Comparison of ENCODE assay signal across 10 mouse cellular contexts in the genomic region with DNA sequence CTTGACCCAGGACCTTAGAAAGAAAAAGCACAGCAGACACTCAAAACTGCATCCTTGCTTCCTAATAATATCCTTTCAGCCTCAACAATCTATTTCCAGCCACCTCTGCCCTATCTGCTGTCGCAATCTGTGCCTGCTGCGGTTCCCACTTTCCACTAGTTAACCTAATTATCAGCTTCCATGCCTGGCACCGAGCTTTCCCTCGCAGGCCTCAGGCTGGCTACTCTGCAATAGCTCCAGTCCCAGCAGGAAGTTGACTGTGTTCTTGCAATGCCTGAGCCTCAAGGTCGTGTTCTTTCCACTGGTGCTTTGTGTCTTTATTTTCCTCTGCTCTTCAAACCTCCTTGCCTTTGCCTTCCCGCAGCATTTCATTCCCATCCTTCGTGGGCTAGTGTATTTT. TPM values are rescaled to one million over a fixed set of nuclear protein-coding genes. Genes with fewer than 3 reads are reported as not detected.
DNase-seq lines count a peak whose midpoint lies in the region; ATAC-seq and TF ChIP-seq lines count a peak whose summit lies in the region.
"Had no signal": no experiment of that assay in that cellular context is flagged by ENCODE, and none has a peak within 500 bp of the region (broad histone marks: within the 10 kb centered on the region; RNA-seq: fewer than 3 reads in every experiment).

No protein-coding gene starts in this region.

- no peaks in the 10 kb centered on the region for H3K36me3 ChIP-seq in kidney, embryonic 16.5 days (ENCODE audit: insufficient read depth, low read length)
- no peaks in the 10 kb centered on the region for H3K36me3 ChIP-seq in limb, embryonic 10.5 days
- H3K36me3 ChIP-seq: neural tube, embryonic 13.5 days had no signal

- H3K4me1 ChIP-seq in kidney, embryonic 16.5 days (ENCODE audit: insufficient read depth, low read length), result peaks cover 4% of the 10 kb centered on the region; the same call in 1 of the 2 replicates
- peaks cover 17% of the 10 kb centered on the region for H3K4me1 ChIP-seq in bone marrow macrophage, adult 2 months (ENCODE audit: control insufficient read depth, insufficient read depth, low read length)
- H3K4me1 ChIP-seq in limb, embryonic 10.5 days, result peaks cover 24% of the 10 kb centered on the region
- H3K4me1 ChIP-seq: neural tube, embryonic 13.5 days had no signal

- ATAC-seq in kidney, embryonic 16.5 days (ENCODE audit: low FRiP score, low TSS enrichment), result no peak

- H3K4me2 ChIP-seq in kidney, embryonic 16.5 days (replicated peaks; ENCODE audit: low read depth, low read length), result no peak overlapping the region
- H3K4me2 ChIP-seq: neural tube, embryonic 13.5 days had no signal

- H3K27me3 ChIP-seq in kidney, embryonic 16.5 days (ENCODE audit: insufficient read depth, low read length), result no peaks in the 10 kb centered on the region
- H3K27me3 ChIP-seq in limb, embryonic 10.5 days (ENCODE audit: low read depth, poor library complexity, severe bottlenecking), result no peaks in the 10 kb centered on the region
- H3K27me3 ChIP-seq: megakaryocyte, embryonic 14.5 days; neural tube, embryonic 13.5 days had no signal

- peak; percentile 66 for DNase-seq in kidney, adult 11 months
- DNase-seq in cerebellum, postnatal 25 days, result peak; percentile 42 to 58
- no peak for DNase-seq in limb, embryonic 10.5 days (ENCODE audit: low spot score)
- DNase-seq in embryo, embryonic 10 days (ENCODE audit: low spot score), result no peak
- no peak for DNase-seq in spleen, adult 18-20 months
- DNase-seq: thymus, postnatal 36 days had no signal

- H3K27ac ChIP-seq in kidney, embryonic 16.5 days (ENCODE audit: low read length), result no peak overlapping the region
- H3K27ac ChIP-seq in bone marrow macrophage, adult 2 months (ENCODE audit: insufficient read depth, low read depth, low read length), result peak overlapping the region; percentile 24
- peak overlapping the region; percentile 30; the same call in 1 of the 2 replicates for H3K27ac ChIP-seq in limb, embryonic 10.5 days
- H3K27ac ChIP-seq: neural tube, embryonic 13.5 days had no signal

- 75% methylated on average over 7 of the region's 7 CpGs for WGBS in kidney, embryonic 16.5 days
- 71% methylated on average over 7 of the region's 7 CpGs for WGBS in limb, embryonic 10.5 days

- H3K9me3 ChIP-seq in kidney, embryonic 16.5 days (ENCODE audit: low read length), result peaks cover 5% of the 10 kb centered on the region; the same call in 1 of the 2 replicates
- H3K9me3 ChIP-seq in limb, embryonic 10.5 days (replicated peaks), result no peaks in the 10 kb centered on the region
- H3K9me3 ChIP-seq: neural tube, embryonic 13.5 days had no signal

- no peak overlapping the region for H3K4me3 ChIP-seq in kidney, embryonic 16.5 days (ENCODE audit: low read length)
- H3K4me3 ChIP-seq in bone marrow macrophage, adult 2 months (ENCODE audit: insufficient read depth, low read length), result no peak overlapping the region
- H3K4me3 ChIP-seq in limb, embryonic 10.5 days, result no peak overlapping the region
- H3K4me3 ChIP-seq: megakaryocyte, embryonic 14.5 days; neural tube, embryonic 13.5 days had no signal

- no peak overlapping the region for H3K9ac ChIP-seq in kidney, embryonic 16.5 days (replicated peaks; ENCODE audit: low read length)
- H3K9ac ChIP-seq: neural tube, embryonic 13.5 days had no signal

- TF ChIP-seq CTCF in bone marrow macrophage, adult 2 months (IDR thresholded peaks at IDR 0.05; ENCODE audit: low read depth, low read length), result no peak

- TF ChIP-seq POLR2A in bone marrow macrophage, adult 2 months (IDR thresholded peaks at IDR 0.05; ENCODE audit: borderline replicate concordance, low read depth, low read length), result no peak

RNA-seq across cellular contexts. Expression of a gene that starts 22.9 kb away (rescaled TPM):
- 22.0 and 23.0 TPM in 2 replicates for polyA plus RNA-seq in kidney, embryonic 16.5 days (2015; fragmentation: Nextera tagmentation; extraction: Ambion mirVana)
- 17.2 and 18.4 TPM in 2 replicates for polyA plus RNA-seq in bone marrow macrophage, adult 2 months (2012; ENCODE audit: insufficient read depth, insufficient read length, missing spikeins)
- polyA plus RNA-seq in limb, embryonic 10.5 days (2016; fragmentation: Nextera tagmentation; extraction: Ambion mirVana), result 10.4 and 10.5 TPM in 2 replicates

RNA-seq across cellular contexts. Expression of a gene that starts 54.4 kb away (rescaled TPM):
- polyA plus RNA-seq in kidney, embryonic 16.5 days (2015; fragmentation: Nextera tagmentation; extraction: Ambion mirVana), result 94.7 and 97.1 TPM in 2 replicates
- 50.4 and 56.2 TPM in 2 replicates for polyA plus RNA-seq in bone marrow macrophage, adult 2 months (2012; ENCODE audit: insufficient read depth, insufficient read length, missing spikeins)
- 92.1 and 96.1 TPM in 2 replicates for polyA plus RNA-seq in limb, embryonic 10.5 days (2016; fragmentation: Nextera tagmentation; extraction: Ambion mirVana)

Comparison
In these comparisons a context has a peak if more than half of its experiments do, and no peak if none do; other contexts are left out.
1. DNase-seq: peak in kidney, adult 11 months (single experiment) and cerebellum, postnatal 25 days (2 of 2); none in limb, embryonic 10.5 days (single experiment), embryo, embryonic 10 days (single experiment) and spleen, adult 18-20 months (0 of 2).